Mouse (Mus musculus): Measurements from ENCODE around the gene Ifrd1. TPM values are rescaled to one million over a fixed set of nuclear protein-coding genes. Genes with fewer than 3 reads are reported as not detected.

Gene Ifrd1
- total RNA-seq, 2 experiments from 2014 or later = 72.9 to 81.2 TPM

DNA sequence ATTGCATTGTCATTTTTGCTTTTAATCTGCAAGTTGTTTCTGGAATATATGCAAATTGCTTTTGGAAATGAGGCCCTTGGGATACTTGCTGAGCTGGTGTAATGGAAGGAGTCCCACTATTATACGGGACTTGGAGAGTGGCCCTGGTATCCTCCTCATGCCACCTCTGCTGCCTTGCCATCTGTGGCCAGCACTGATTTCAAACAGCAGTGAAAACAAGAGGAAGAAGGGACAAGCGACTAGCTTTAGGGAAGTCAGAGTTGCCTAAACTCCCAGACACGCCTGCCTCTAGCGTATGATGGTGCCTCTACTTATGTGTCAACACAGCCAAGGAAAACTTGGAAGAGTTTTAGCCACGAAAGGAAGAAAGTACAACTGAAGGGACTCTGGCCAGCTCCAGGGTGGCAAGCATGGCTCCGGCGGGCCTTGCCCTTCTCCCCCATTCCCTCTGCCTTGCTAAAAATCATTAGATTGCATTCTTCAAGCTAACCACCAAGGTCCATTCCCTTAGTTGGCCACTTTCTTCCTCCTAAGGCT, 2.8 kb downstream of the Ifrd1 start:
- intact Hi-C loops (cut with DNase I; ENCODE audit: low total_unique reads) = no loop called here
- no peak for DNase-seq

DNA sequence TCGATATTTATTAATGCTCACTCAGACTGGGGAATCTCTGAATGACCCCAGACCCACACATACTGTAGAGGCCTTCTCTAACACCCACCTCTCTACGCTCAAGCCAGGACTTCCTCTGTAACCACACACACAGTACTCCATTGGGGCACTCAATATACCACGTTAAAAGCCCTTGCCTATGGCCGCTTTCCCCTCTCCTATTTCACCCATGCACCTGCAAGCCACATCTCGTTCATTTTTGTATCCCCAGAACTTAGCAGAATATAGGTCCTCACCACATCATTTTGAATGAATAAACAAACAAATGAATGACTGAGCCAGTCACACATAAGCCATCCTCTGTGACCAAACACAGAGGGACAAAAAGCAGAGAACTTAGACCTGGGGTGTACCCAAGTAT, 3.4 kb downstream of the Ifrd1 start:
- DNase-seq = no peak
- intact Hi-C loops (cut with DNase I; ENCODE audit: low total_unique reads) = no loop called here

DNA sequence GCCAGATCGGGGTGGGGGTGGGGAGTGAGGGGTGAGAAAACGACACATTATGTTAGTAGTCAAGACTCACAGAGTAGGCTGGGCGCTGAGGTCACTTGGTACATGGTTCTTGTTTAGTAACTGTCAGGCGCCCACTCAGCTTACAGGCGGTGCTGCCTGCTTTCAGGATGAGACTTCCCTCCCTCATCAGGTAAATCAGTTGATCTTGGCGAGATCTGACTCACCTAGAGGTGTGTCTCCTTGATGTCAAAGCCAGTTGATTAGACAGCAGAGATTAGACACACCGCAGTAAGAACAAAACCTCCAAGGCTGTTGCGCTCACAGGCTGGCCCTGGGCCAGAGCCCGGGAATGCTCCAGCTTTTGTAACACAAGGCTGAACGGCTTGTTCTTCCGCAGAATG, 4.5 kb downstream of the Ifrd1 start:
- DNase-seq = peak; percentile 44
- intact Hi-C loops (cut with DNase I; ENCODE audit: low total_unique reads) = no loop called here

DNA sequence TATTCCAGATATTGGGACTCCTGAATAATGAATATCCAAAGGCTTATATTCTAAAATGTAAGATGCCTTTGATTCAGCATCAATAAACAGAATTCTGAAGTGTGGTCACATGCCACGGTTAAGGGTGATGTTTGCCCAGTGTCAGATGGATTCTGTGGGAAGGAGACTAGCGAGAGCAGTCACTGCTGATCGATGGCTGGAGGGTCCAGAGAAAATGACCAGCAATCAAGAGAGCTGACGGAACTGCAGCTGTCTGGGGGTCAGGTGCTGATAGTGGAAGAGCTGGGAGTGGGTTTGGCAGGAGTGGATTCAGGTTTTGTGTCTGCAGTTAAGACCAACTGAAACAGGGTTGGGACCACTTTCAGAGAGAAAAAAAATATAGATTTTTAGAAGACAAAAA, 5.1 kb downstream of the Ifrd1 start:
- intact Hi-C loops (cut with DNase I; ENCODE audit: low total_unique reads) = no loop called here
- no peak for DNase-seq

DNA sequence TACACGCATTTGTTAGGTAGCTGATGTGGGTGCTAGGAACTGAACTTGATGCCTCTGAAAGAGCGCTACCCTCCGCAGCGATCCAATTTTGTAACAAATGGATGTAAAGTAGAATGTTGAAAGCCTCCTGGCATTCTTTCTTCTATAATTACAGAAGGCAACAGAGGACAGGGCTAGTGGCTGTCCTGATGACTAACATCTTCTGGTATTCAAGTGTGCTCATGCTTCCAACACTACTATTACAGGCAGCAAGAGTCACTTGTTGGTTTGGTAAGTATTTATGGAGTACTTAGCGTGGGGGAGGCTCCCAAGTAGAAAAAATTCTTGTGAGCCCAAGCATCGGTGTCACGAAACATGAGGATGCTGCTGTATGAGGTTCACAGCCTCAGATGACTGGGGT, 9.1 kb downstream of the Ifrd1 start:
- intact Hi-C loops (cut with DNase I; ENCODE audit: low total_unique reads) = no loop called here
- no peak for DNase-seq

DNA sequence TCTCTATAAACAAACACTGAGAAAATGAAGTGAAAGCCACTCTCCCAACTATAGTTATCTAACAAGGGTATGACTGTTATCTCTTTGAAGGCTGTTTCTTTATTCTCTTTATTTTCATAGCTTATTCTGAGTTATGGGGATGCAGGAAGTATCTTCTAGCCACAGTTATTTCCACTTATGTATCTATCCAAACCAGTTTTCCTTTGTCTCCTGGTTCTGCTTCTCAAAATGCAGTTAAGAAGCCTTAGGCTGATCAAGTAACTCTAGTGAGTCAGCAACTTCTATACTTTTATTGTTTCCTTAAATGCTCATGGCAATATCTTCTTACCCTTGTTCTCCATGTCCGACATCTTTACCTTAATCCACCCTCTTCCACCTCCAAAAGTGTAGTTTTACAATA, 16.1 kb downstream of the Ifrd1 start:
- intact Hi-C loops (cut with DNase I; ENCODE audit: low total_unique reads) = no loop called here
- no peak for DNase-seq

DNA sequence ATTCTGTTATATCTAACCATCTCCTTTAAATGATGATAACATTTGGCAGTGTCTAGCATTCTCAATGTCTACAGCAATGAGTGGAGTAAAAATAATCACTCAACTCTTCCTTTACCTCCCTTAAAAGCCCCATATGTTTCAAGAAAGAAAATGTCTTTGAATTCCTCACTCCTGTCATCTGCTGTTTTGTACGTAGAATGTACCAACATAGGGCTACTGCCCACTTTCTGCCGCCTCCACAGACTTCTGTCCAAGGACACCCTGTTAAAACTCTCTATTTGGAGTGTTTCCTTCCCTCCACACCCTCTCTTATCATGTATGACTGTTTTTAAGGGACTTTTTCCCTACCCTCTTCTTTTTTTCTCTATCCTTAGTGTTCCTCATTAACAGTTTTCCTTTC, 16.7 kb downstream of the Ifrd1 start:
- intact Hi-C loops (cut with DNase I; ENCODE audit: low total_unique reads) = no loop called here
- DNase-seq = no peak

DNA sequence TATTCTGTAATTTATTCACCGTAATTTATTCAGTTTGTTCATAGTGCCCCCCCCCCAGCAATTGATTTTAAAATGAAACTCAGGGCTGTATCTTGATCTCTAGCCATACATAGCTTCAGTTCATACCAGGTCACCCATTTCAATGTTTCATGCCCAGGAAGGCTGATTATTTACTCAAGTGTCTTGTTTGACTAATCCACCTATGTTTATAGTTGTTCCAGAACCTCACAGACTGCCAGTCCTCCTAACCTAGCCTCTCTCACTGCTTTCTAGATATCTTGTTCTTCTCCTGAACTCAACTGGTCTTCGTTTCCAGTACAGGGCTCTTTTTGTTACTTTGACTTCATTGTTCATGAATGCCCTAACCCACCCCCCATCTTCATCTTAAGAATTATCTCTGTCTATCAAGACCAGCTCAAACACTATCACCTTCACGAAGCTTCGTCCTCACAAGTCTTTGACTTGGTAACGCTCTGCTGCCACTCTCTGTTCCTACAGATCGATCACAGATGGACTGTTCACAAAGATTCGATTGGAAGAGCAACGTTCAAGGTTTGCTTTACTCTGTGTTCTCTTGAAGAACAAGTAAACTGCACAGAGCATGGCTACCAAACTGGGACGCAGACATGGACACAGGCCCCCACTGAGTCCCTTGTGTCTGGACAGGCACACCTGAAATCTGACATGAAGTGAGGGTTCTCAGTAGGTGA, 24.0 kb downstream of the Ifrd1 start:
- intact Hi-C loops (cut with DNase I; ENCODE audit: low total_unique reads) = no loop called here
- no peak for DNase-seq

DNA sequence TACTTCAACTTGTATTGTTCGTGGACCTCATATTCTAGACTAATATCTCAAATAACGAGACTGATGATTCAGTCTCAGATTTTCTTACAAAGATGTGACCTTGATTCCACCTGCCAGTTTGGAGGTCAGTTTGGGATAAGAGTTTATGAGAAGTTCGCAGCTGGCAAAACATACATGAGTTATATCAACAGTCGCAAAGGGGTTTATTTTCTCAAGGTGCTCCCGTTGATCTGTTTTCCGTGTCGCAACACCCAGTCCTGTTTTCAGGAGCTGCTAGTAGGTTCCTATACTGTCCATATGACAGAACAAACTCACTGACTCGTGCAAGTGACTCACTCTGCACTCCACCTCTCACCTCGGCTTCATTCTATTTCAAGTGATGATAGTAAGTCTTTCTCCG, 24.6 kb downstream of the Ifrd1 start:
- intact Hi-C loops (cut with DNase I; ENCODE audit: low total_unique reads) = no loop called here
- DNase-seq = no peak

DNA sequence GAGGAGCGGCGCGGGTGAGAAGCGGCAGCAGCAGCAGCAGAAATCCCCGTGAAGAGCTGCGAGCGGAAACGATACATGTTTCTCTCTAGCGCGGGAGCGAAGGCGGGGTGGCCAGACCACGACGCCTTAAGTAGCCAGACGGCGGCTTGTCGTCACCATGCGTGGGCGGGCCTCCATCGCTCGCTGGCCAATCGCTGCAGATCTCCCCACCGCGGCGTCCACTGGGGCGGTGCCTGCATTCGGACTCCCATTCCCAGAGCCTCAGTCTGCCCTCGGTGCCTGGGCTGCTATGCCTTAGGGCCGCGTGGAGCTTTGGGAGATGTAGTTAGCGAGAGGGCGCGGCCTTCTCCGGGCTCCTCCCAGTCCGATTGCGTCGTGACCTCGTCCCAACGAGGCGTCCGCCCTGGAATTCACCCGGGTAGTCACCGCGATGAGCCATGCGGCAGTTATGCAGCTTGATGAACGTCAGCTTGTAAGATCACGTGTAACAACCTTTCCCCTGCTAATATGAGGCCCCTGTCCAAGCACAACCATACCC, 25.2 kb downstream of the Ifrd1 start:
- intact Hi-C loops (cut with DNase I; ENCODE audit: low total_unique reads) = no loop called here
- DNase-seq = peak; percentile 99

DNA sequence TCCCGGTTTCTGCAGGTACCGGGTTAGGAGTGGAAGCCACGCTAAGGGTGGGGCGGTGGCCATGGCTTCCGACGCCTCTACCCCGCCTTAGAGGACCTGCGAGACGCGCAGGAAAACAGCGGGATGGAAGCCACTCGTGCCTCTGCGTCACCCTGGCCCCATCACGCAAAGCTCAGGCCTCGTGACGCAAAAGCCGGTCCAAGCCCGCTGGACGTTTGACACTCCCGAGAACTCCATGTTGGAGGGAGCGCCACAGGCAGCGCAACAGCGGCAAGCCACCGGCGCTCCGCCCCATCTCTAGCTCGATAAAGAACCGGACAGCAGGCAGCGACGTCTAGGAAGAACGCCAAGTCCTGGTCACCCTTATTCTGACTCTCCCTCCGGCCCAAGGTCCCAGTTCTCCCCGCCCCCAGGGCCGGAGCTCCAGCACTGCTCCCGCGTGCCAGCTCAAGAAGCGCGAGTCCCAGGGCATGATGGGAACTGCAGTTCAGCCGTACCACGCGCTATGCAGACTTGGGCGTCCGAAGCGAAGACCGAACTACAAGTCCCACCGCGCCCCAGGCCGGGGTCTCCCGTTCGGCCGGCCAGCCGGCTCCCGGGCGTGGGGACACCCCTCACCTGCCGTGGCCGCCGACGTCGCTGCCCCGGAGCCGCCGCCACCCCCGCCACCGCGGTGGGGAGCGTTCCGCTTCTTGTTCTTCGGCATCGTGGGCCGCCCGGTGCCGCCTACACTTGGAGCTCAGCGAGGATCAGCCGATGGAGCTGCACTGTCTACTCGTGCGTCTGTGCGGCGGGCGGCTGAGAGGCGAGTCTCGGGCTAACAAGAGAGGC, 25.8 kb downstream of the Ifrd1 start:
- DNase-seq = peak; percentile 96
- intact Hi-C loops (cut with DNase I; ENCODE audit: low total_unique reads) = no loop called here

DNA sequence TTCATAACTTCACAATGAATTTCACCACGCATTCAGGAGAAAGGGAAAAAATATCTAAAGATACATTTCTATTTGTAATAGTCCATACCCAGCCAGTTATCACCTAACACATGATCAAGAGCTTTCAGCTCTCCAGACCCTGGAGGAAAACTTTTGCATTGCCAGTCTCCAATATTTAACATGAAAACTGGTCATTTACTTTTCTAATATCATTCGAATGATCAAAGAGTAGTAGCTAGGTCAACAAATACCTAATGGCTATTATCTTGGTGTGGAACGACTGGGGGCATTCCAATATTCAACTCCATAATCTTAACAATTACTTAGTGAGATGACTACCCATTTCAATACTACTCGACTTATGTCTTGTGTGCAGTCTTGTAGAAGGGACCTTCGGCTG, 26.7 kb downstream of the Ifrd1 start:
- intact Hi-C loops (cut with DNase I; ENCODE audit: low total_unique reads) = no loop called here

DNA sequence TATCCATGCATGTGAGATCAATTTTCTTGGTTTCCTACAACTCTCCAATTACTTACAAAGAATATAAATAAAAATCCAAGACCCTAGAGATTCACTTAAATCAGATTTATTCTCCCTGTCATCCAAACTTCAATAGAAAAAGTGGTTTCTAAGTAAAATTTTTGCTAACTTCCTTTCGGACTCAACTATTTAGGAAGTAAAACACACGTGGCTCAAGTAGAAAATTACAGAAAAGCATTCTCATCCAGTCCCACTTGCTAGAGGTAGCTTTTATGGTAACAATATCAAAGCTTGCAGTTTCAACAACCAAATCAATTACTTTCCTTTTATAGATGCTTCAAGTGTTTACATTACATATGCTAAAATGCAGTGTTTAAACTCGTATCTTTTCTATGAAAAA, 27.4 kb downstream of the Ifrd1 start:
- intact Hi-C loops (cut with DNase I; ENCODE audit: low total_unique reads) = no loop called here
- no peak for DNase-seq

More for the DNA sequence above, 26.7 kb downstream of the Ifrd1 start:
- no peak for DNase-seq

DNA sequence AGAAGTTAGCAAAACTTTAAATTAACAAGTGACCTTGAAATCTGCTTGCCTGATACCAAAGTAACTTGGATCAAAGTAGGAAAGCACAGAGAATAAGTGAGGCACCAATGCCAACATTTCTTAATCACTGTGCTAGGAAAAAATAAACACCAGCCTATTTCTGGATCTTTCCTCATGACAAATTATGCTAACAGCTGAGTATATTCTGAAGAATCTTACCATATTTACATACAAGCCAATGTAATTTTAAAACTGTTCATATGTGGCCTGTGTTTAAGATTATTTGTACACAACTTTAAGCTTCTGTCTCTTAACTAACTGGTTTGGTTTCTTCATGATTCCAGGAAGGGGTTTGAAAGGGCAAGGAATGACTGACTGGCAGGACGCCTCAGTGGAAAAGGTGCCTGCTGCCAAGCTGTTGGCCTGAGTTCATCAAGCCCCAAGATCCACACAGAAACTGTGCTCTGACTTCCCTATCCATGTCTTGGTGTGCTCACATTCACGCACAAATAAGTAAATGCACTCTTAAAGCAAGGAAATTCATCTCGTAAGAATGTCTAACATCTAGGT, 28.2 kb downstream of the Ifrd1 start:
- peak; percentile 53 for DNase-seq
- intact Hi-C loops (cut with DNase I; ENCODE audit: low total_unique reads) = no loop called here

DNA sequence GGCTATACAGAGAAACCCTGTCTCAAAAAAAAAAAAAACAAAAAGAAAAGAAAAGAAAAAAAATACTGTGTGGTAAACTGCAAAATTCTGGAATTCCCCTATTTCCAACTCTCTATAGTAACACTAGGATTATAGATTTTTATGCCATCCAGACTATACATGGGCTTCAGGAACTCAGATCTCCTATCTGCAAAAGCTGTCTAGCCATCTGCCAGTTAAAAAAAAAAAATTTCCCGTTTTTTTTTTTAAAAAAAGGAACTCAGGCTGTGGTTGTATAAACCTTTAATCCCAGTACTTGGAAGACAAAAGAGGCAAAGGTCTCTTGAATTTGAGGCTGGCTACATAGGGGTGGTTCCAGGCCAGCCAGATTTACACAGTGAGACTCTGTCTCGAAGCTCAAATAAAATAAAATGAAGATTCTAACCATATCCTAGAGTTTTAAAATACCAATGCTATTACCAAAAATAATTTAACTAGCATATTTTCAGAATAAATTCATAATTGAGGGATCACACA, 29.8 kb downstream of the Ifrd1 start:
- intact Hi-C loops (cut with DNase I; ENCODE audit: low total_unique reads) = no loop called here
- DNase-seq = no peak

DNA sequence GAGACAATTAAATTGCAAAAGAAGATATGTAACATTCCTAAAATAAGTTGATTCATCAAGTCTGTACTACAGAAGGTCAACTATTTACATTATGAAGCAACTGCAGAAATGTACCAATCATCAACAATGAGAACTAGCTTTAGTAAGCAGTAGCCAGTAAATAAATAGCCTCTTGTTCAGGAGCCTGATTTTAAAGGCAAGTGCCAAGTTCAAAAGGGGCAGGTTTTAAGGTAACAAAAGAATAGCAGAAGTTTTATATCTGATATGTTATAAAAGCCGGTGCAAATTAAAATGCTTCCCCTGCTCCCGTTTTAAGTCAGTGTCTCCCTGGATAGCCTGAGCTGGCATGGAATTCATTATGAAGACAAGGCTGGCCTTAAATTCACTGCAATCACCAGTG, 30.5 kb downstream of the Ifrd1 start:
- intact Hi-C loops (cut with DNase I; ENCODE audit: low total_unique reads) = no loop called here
- DNase-seq = no peak

DNA sequence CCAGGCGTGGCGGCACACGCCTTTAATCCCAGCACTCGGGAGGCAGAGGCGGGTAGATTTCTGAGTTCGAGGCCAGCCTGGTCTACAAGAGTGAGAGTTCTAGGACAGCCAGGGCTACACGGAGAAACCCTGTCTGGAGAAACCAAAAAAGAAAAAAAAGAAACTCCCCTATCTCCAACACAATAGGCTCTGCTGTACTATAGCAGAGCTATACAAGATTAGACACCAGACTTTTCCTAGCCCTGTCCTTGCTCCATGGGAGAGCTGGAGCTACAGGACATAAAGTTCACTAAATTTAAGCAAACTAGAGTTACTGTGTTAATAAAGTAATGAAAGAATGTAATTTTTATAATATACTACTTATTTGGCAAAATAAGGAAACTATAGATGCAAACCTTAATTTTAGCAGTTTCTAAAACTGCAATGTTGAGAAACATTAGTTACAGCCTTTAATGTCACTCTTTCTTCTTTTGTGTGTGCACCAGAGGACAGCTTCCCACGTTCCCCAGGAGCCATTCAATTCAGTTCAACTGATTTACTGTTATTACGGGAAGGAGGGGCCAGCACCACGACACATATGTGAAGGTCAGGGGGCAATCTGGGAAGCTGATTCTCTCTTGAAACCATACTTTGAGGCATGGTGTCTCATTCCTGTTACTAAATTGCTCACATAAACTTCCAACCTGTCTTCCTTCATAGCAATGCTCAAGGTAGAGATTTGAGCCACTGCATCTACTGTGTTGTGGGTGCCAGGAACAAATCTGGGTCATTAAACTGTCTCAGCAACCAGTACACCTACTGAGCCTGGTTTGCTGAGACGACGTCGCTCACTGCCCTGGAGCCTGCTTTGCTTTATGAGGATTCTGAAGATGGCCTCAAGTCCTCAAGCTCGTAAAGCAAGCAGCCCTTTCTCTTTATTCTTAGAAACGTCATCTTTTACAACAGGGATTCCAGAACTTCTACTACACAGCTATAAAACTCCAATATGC, 33.1 kb downstream of the Ifrd1 start:
- intact Hi-C loops (cut with DNase I; ENCODE audit: low total_unique reads) = no loop called here
- DNase-seq = no peak

DNA sequence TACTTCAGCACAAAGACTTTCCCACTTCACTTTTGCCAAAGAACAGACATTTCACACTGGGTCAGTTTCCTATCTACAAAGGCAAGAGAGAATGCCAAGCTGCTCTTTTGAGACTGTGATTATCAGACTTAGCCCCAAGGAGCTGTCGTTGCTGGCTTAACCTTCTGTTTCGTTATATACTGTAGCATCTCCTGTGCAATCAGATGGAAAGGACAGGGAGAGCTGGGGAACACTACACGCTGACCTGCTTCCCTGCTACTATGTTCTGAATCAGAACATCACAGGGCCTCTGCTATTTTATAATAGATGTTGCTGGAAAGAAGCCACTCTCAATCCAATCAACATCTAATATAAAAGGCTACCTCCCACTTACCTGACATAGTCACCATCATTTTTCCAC, 39.3 kb downstream of the Ifrd1 start:
- intact Hi-C loops (cut with DNase I; ENCODE audit: low total_unique reads) = no loop called here
- DNase-seq = no peak

DNA sequence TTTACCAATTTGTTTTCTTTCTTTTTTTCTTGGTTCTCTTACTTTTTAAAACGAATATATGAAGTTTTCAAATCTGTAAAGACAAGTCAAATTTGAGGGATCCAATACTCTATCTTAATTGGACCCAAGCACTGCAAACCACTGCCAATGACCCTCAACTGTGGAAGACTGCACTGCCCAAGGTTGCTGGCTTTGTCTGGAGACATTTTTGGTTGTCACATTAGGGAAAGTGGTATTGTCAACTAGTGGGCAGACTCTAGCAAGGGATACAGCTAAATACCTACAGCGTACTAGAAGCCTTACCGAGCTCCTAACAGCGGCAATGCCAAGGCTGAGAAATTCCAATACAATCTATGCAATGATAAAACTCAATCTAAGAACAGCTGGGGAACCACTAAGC, 40.4 kb downstream of the Ifrd1 start:
- intact Hi-C loops (cut with DNase I; ENCODE audit: low total_unique reads) = no loop called here
- DNase-seq = no peak
